Mouse (Mus musculus) c-Kit-positive CD71-positive TER-119-positive erythroid progenitor cells, embryonic 14.5 days (primary cell): ENCODE measurements at regions not wholly inside any gene's neighbourhood (a gene's known extent, or its start where the extent isn't known, plus 50 kb on each side); places are given as distances from the start of the nearest gene placed in this dataset.

Source experiments
- DNase-seq: peaks from one replicate; pipeline ENCODE4 v3.0.0-alpha.2; 2013; ENCODE audit warnings: low spot score

DNA sequence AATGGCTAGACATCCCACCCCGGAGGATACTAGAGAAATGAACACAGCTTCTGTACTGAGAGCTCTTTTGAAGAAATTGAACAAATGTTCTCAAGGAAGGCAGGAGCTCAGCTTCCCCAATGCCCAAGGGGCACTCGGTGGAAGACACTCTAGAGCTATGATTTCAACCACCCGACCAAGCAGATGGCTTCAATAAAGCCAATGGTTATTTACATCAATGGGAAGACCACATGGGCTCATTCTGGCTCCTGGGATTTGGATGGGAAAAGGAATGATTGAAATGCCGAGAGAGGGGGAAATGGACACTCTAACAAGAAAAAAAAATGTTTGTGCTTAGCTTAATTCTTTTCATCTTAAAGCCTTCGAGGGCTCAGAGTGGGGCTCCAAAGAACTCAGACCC, 249.3 kb upstream of the Auts2 start:
- no peak for DNase-seq

GRCm38 (mm10) chr5:132785291-132785690, 242.1 kb upstream of the Auts2 start:
- no peak for DNase-seq

DNA sequence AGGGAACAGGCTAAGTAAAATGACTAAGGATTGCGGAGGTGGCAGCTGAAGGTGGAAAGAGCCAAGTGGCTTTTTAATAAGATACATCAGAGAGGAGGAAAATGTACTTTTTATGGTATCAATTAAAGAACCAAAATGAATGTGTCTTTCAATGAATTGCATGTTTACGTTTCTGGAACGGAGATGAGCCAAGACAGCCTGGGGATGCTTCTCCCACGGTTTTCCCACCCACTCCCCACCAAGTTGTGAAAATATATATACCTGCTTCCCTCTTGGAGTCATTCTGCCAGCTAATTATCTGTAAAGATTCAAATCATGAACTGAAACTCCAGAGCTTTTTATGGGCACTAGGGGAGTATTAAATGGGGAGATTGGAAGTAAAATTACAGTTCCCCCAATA, 241.6 kb upstream of the Auts2 start:
- DNase-seq = no peak

DNA sequence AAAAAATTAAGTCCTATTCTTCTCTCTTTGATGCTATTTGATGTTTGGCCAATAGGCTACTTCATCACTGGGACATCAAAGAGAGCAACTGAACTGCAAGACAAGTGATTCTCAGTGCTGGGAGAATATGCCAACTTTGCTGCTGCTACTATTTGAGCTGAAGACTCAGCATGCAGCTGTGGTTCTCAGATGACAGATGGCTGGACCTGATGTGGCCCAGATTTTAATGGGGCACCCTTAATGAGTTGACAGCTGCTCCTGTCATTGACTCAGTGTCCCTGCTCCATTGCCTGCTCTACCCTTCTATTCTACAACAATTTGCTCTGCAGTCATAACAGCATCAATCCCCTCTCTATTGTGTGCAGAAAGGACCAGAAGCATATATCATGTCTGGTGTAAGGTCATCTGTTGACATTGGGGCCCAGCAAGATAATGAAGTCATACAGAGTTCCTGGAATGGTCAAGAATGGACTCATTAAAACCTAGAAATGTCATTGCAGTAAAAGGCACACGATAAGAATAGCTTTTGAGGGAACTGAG, 231.1 kb upstream of the Auts2 start:
- no peak for DNase-seq

DNA sequence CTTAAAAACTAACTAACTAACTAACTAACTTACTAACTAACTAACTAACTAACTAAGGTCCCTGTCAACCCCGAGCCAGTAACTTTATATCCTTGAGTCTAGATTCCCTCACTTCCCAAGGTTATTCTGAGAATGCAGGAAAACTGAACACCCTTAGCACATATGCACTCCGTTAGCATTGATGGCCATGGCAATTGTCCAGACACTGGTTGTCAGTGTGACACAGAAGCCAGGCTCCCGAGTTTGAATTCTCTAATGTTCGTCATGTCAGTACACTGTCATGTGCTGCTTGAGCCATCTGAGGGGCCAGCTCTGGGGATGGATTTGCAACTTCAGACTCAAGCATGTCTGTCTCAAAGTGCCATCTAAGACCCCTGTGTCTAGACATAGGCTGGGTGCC, 217.3 kb upstream of the Auts2 start:
- no peak for DNase-seq

DNA sequence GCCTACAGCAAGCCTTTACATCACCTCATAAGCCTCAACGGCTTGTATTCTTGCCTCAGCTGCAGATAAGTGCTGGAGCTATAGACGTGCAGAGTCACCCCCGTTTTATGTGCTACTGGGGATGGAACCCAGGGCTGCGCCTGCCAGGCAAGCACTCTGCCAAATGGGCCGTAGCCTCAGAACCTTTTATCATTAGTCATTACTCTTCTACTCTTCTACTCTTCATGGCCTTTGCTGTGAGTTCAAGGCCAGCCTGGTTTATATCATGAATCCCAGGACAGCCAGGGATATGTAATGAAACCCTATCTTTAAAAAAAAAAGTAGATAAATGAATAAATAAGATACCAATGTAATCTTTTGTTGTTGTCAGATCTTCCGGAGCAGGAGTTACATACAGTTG, 216.6 kb upstream of the Auts2 start:
- no peak for DNase-seq

DNA sequence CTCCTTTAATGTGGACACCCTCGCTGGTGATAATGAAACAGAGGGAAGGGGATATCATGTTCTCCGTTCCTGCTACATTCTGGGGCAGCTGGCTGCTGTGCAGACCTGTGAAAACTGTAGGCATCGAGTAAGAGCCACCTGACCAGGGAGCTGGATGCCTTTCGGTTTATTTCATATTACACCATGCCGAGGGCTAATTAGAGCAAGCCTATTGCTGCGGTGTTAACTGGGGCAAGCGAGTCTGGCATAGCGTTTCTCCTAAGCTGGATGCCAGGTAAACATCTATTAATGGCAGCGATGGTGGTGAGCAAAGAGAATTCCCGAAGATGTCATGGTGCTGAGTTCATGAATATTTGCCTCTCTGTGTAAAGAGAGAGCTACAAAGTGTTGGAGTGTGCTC, 215.8 kb upstream of the Auts2 start:
- DNase-seq = no peak

DNA sequence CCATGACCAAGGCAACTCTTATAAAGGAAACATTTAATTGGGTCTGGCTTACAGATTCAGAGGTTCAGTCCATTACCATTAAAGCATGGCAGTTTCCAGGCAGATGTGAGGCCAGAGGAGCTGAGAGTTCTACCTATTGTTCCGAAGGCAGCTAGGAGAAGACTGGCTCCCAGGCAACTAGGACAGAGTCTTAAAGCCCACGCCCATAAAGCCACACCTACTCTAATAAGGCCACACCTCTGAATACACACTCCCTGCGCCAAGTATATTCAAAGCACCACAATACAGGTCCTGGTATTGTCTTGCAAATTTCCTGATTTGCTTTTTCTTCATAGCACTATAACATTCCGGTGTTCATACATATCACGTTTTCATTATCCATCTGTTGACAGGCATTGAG, 194.8 kb upstream of the Auts2 start:
- DNase-seq = no peak

- DNase-seq = no peak
Observed at GRCm38 (mm10) chr5:132728689-132729189, 185.6 kb upstream of the Auts2 start.

- DNase-seq = no peak
Observed at GRCm38 (mm10) chr5:132724467-132724866, 181.3 kb upstream of the Auts2 start.

DNA sequence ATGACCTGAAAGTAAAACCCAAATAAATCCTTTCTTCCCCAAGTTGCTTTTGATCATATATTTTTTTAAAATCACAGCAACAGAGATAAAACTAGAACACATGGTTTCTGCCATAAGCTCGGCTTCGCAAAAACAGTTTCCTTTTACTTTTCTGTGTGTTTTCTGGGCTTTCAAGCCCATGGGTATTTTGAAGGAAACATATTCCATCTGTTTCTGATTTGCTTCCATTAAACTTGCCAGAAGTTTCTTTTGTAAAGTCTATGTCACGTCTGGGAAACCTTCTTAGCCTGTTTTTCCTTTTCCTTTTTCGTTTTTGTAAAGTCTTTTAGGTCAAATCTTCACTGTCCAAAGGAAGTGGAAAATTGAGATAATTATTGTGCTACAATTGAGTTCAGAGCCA, 167.2 kb upstream of the Auts2 start:
- DNase-seq = no peak

GRCm38 (mm10) chr5:132707531-132707930, 164.4 kb upstream of the Auts2 start:
- no peak for DNase-seq

GRCm38 (mm10) chr5:132703455-132704100, 160.4 kb upstream of the Auts2 start:
- no peak for DNase-seq

GRCm38 (mm10) chr5:132702573-132702972, 159.4 kb upstream of the Auts2 start:
- DNase-seq = no peak

DNA sequence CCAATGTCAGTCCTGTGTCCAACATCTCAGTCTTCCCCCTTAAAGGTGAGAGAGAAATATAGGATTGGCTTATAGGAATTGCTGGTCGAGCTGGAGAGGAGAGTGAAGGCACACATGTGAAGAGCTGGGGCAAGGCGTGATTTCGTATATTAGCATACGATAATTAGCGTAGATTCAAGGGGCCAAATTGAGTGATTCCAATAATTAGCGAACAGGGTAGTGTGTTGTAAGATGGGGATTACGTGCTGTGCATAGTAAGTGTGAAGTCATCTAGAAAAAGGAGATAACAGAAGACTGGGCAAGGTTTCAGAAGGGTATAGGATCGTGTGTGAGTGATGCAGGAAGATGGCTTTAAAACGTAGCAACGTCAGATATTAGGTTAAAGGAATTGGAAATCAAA, 147.6 kb upstream of the Auts2 start:
- DNase-seq = no peak

GRCm38 (mm10) chr5:132675261-132675660, 132.1 kb upstream of the Auts2 start:
- DNase-seq = no peak

GRCm38 (mm10) chr5:132673599-132674305, 130.6 kb upstream of the Auts2 start:
- no peak for DNase-seq

DNA sequence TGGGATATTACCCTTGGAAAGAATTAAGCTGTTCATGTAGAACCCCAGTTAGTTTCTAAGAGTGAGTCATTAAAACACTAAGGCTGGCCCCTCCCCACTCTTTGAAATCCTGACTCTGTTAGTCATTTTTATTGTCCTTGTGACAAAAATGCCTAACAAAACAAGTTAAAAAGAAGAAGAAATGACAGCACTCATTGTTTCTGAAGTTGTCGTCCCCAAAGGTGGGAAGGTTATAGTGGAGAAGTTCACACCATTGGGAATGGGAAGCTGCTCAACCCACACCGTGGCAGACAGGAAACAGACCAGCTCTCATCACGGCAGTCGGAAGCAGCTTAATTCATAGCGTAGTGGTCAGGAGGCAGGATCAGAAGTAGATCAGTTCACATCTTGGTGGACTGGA, 128.4 kb upstream of the Auts2 start:
- DNase-seq = no peak

DNA sequence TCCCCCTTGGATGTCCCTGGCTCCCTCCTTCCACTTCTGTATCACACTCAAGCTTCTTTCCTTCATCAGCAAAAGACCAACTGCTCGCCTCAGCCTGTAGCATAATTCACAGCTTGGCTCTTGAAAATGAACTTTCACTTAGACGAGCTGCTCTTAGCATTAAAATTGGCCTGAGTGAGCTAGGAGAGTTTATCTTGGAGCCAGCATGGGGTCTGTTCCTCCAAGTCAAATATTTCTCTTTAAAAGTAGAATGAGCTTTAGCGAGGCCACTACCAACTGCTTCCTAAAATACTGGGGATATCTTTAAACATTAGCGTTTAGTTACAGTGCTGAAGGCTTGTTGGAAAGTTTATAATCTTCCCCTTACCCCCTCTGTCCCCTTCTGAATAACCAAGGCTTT, 124.2 kb upstream of the Auts2 start:
- no peak for DNase-seq

DNA sequence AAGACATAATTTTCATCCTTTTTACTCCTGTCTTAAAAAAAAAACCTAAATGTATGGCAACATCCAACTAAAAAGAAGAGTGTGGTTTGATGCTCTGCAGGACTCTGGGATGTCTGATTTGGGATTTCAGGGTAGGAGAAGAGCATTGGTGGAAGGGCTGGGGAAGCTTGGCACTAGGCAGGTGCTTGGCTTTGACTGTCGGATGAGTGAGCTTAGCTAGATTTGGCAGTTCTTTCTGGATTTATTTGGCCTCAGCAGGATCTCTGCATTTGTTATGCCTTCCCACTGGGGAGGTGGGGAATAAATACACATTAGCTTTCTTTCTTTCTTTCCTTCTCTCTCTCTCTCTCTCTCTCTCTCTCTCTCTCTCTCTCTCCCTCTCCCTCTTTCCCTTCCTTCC, 118.1 kb upstream of the Auts2 start:
- DNase-seq = no peak

GRCm38 (mm10) chr5:132660036-132660435, 116.9 kb upstream of the Auts2 start:
- no peak for DNase-seq

DNA sequence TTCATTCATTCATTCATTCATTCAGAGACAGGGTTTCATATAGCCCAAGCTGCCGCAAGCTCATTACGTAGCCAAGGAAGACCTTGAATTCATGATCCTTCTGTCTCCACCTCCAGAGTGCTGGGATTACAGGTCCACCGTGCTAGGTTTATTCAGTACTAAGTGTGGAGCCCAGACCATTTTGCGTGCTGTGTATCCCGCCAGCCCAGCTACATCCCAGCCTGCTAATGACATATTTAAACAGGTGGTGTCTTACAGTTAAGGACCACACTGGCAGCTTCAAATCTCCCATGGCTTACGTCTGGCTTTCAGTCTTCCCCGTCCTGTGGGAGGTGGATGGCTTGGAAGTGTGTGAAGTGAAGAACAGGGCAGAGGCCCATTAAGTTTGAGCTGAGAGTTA, 111.2 kb upstream of the Auts2 start:
- DNase-seq = no peak

GRCm38 (mm10) chr5:132653694-132654300, 110.7 kb upstream of the Auts2 start:
- DNase-seq = no peak
